In genomic region chr10:70426373-70426772, GRCm38 (mm10) we compare ENCODE assay signal across 13 mouse cellular contexts. TPM values are rescaled to one million over a fixed set of nuclear protein-coding genes. Genes with fewer than 3 reads are reported as not detected.
DNase-seq lines count a peak whose midpoint lies in the region; ATAC-seq and TF ChIP-seq lines count a peak whose summit lies in the region.
"Had no signal": no experiment of that assay in that cellular context is flagged by ENCODE, and none has a peak within 500 bp of the region (broad histone marks: within the 10 kb centered on the region; RNA-seq: fewer than 3 reads in every experiment).

No protein-coding gene starts in this region.

- WGBS in hindbrain, embryonic 15.5 days = 21% methylated on average over 3 of the region's 3 CpGs
- WGBS in hindbrain, embryonic 16.5 days = 31% methylated on average over 3 of the region's 3 CpGs
- WGBS in limb, embryonic 15.5 days = 42% methylated on average over 3 of the region's 3 CpGs

- H3K9ac ChIP-seq in hindbrain, embryonic 15.5 days = no peak overlapping the region
- no peak overlapping the region for H3K9ac ChIP-seq in hindbrain, embryonic 16.5 days (ENCODE audit: low read depth, low read length)
- no peak overlapping the region for H3K9ac ChIP-seq in limb, embryonic 15.5 days

- peak; percentile 73 for DNase-seq in MN1 (ENCODE audit: low spot score)
- DNase-seq in right cerebral cortex, postnatal 36 days (ENCODE audit: low spot score in 2 of 2) = no peak
- no peak for DNase-seq in kidney, adult 9 months
- no peak for DNase-seq in kidney, postnatal 36 days
- DNase-seq: layer of hippocampus, adult 9-11 months; liver; thymus, postnatal 14 days had no signal

- no peak overlapping the region for H3K4me2 ChIP-seq in hindbrain, embryonic 15.5 days
- H3K4me2 ChIP-seq in hindbrain, embryonic 16.5 days (ENCODE audit: low read length) = no peak overlapping the region
- no peak overlapping the region for H3K4me2 ChIP-seq in limb, embryonic 15.5 days

- H3K9me3 ChIP-seq in hindbrain, embryonic 15.5 days = no peaks in the 10 kb centered on the region
- H3K9me3 ChIP-seq in hindbrain, embryonic 16.5 days (ENCODE audit: control insufficient read depth, low read length) = no peaks in the 10 kb centered on the region
- H3K9me3 ChIP-seq in limb, embryonic 15.5 days = no peaks in the 10 kb centered on the region

- no peaks in the 10 kb centered on the region for H3K27me3 ChIP-seq in hindbrain, embryonic 15.5 days
- H3K27me3 ChIP-seq in hindbrain, embryonic 16.5 days (replicated peaks; ENCODE audit: control insufficient read depth, insufficient read depth, low read length) = no peaks in the 10 kb centered on the region
- H3K27me3 ChIP-seq in limb, embryonic 15.5 days = no peaks in the 10 kb centered on the region
- H3K27me3 ChIP-seq: CH12.LX had no signal

- no peak for TF ChIP-seq CTCF in embryonic fibroblast, embryonic 13.5 days (IDR thresholded peaks at IDR 0.05; ENCODE audit: borderline replicate concordance, insufficient read depth, low read length)

- 0 out of 2 replicates have a peak, but pooled peaks have one; percentile 19 for ATAC-seq in hindbrain, embryonic 15.5 days (ENCODE audit: low FRiP score, low read depth)
- ATAC-seq in hindbrain, embryonic 16.5 days = no peak
- 0 out of 2 replicates have a peak, but pooled peaks have one; percentile 48 for ATAC-seq in limb, embryonic 15.5 days (ENCODE audit: insufficient number of reproducible peaks, low FRiP score, low TSS enrichment, low read depth)
- ATAC-seq: intestine, postnatal 0 days had no signal

- no peak overlapping the region for H3K27ac ChIP-seq in hindbrain, embryonic 15.5 days (replicated peaks)
- H3K27ac ChIP-seq in hindbrain, embryonic 16.5 days (ENCODE audit: low read depth, low read length) = no peak overlapping the region
- peak overlapping the region; percentile 85 for H3K27ac ChIP-seq in embryonic fibroblast, embryonic 13.5 days (ENCODE audit: insufficient read depth, low read length)
- H3K27ac ChIP-seq in limb, embryonic 15.5 days = no peak overlapping the region

- H3K36me3 ChIP-seq in hindbrain, embryonic 15.5 days = no peaks in the 10 kb centered on the region
- no peaks in the 10 kb centered on the region for H3K36me3 ChIP-seq in hindbrain, embryonic 16.5 days (ENCODE audit: control insufficient read depth, insufficient read depth, low read length)
- no peaks in the 10 kb centered on the region for H3K36me3 ChIP-seq in limb, embryonic 15.5 days

- no peak for TF ChIP-seq POLR2A in embryonic fibroblast, embryonic 13.5 days (IDR thresholded peaks at IDR 0.05; ENCODE audit: low read depth, low read length)

- H3K4me3 ChIP-seq in hindbrain, embryonic 15.5 days = no peak overlapping the region
- no peak overlapping the region for H3K4me3 ChIP-seq in hindbrain, embryonic 16.5 days (ENCODE audit: low read length)
- H3K4me3 ChIP-seq in embryonic fibroblast, embryonic 13.5 days (ENCODE audit: insufficient read depth, low read length) = no peak overlapping the region
- no peak overlapping the region for H3K4me3 ChIP-seq in limb, embryonic 15.5 days

- no peaks in the 10 kb centered on the region for H3K4me1 ChIP-seq in hindbrain, embryonic 15.5 days (replicated peaks)
- peaks cover 2% of the 10 kb centered on the region; the same call in 1 of the 2 replicates for H3K4me1 ChIP-seq in hindbrain, embryonic 16.5 days (ENCODE audit: control insufficient read depth, insufficient read depth, low read depth, low read length)
- H3K4me1 ChIP-seq in embryonic fibroblast, embryonic 13.5 days (ENCODE audit: control insufficient read depth, insufficient read depth, low read length) = peaks cover 4% of the 10 kb centered on the region
- no peaks in the 10 kb centered on the region for H3K4me1 ChIP-seq in limb, embryonic 15.5 days

RNA-seq across cellular contexts. Expression of gene Fam13c, which starts 13.9 kb away (rescaled TPM):
- 23.8 and 24.6 TPM in 2 replicates for polyA plus RNA-seq in hindbrain, embryonic 15.5 days (2015; fragmentation: Nextera tagmentation; extraction: Ambion mirVana)
- polyA plus RNA-seq in hindbrain, embryonic 16.5 days (2015; fragmentation: Nextera tagmentation; extraction: Ambion mirVana) = 24.7 and 25.5 TPM in 2 replicates
- 12.8 and 15.9 TPM in 2 replicates for polyA plus RNA-seq in embryonic fibroblast, embryonic 13.5 days (2011; ENCODE audit: insufficient read length, low read depth, missing spikeins)
- polyA plus RNA-seq in limb, embryonic 15.5 days (2015; fragmentation: Nextera tagmentation; extraction: Ambion mirVana) = 10.6 TPM in 2 replicates
